In genomic region chr3:90136660-90137059, GRCm38 (mm10) we compare ENCODE assay signal across 11 mouse cellular contexts. TPM values are rescaled to one million over a fixed set of nuclear protein-coding genes. Genes with fewer than 3 reads are reported as not detected.
A peak's percentile ranks its signal among the peaks of the same experiment; 100 is the strongest.
DNase-seq lines count a peak whose midpoint lies in the region; ATAC-seq and TF ChIP-seq lines count a peak whose summit lies in the region.
"Had no signal": no experiment of that assay in that cellular context is flagged by ENCODE, and none has a peak within 500 bp of the region (broad histone marks: within the 10 kb centered on the region; RNA-seq: fewer than 3 reads in every experiment).

No protein-coding gene starts in this region.

- no peaks in the 10 kb centered on the region for H3K9me3 ChIP-seq in MEL (replicated peaks; ENCODE audit: insufficient read depth, low read length)
- no peaks in the 10 kb centered on the region for H3K9me3 ChIP-seq in heart, embryonic 10.5 days
- H3K9me3 ChIP-seq: embryonic facial prominence, embryonic 12.5 days; neural tube, embryonic 15.5 days had no signal

- no peak overlapping the region for H3K9ac ChIP-seq in MEL (ENCODE audit: control insufficient read depth, low read depth, low read length, poor library complexity, severe bottlenecking)
- H3K9ac ChIP-seq: embryonic facial prominence, embryonic 12.5 days; neural tube, embryonic 15.5 days had no signal

- no peaks in the 10 kb centered on the region for H3K79me2 ChIP-seq in MEL (ENCODE audit: control insufficient read depth, insufficient read depth, low read length, poor library complexity)

- intact Hi-C loops in left cerebral cortex, postnatal 4 days (cut with DNase I), result no loop called here

- H3K4me3 ChIP-seq in MEL (ENCODE audit: control insufficient read depth in 1 of 2, insufficient read depth in 1 of 2, low read depth in 2 of 2, low read length in 2 of 2), result no peak overlapping the region
- no peak overlapping the region for H3K4me3 ChIP-seq in heart, embryonic 10.5 days
- H3K4me3 ChIP-seq: embryonic facial prominence, embryonic 12.5 days; neural tube, embryonic 15.5 days had no signal

- no peaks in the 10 kb centered on the region for H3K36me3 ChIP-seq in MEL (ENCODE audit: control insufficient read depth in 1 of 2, insufficient read depth in 2 of 2, low read length in 2 of 2)
- H3K36me3 ChIP-seq in heart, embryonic 10.5 days, result no peaks in the 10 kb centered on the region
- H3K36me3 ChIP-seq: embryonic facial prominence, embryonic 12.5 days; neural tube, embryonic 15.5 days had no signal

- peak; percentile 9 for DNase-seq in left cerebral cortex, postnatal 4 days
- DNase-seq in left cerebral cortex, adult 9 months (ENCODE audit: low spot score in 2 of 2), result no peak
- DNase-seq in MEL (ENCODE audit: low read depth, low spot score), result no peak
- peak; percentile 19 for DNase-seq in embryo, embryonic 10.5 days (ENCODE audit: low spot score)
- peak; percentile 31 for DNase-seq in lung, postnatal 25 days (ENCODE audit: low spot score)
- DNase-seq in heart, embryonic 10.5 days (ENCODE audit: low spot score), result no peak
- DNase-seq: adrenal gland, adult 2 months; gastrocnemius, postnatal 36 days had no signal

- no peak for TF ChIP-seq RAD21 in MEL (IDR thresholded peaks at IDR 0.05; ENCODE audit: low read depth, low read length)

- peak; percentile 19 to 27 (median 25); a peak in 4 of 6 replicates for TF ChIP-seq CTCF in MEL (IDR thresholded peaks at IDR 0.05 in 2 of 3, conservative IDR thresholded peaks at IDR 0.05 in 1 of 3; ENCODE audit: control insufficient read depth in 1 of 3, insufficient read depth in 1 of 3, low read depth in 2 of 3, low read length in 3 of 3, poor library complexity in 1 of 3, severe bottlenecking in 1 of 3)

- TF ChIP-seq EP300 in MEL (IDR thresholded peaks at IDR 0.05; ENCODE audit: low read depth in 1 of 2, low read length in 2 of 2), result no peak

- ATAC-seq in megakaryocyte progenitor cell, adult 5-6 weeks (replicated peaks; ENCODE audit: poor library complexity), result no peak

- TF ChIP-seq POLR2A in MEL (IDR thresholded peaks at IDR 0.05; ENCODE audit: control insufficient read depth in 1 of 2, insufficient read depth in 1 of 2, low read depth in 1 of 2, low read length in 2 of 2, poor library complexity in 1 of 2), result no peak

- no peaks in the 10 kb centered on the region for H3K27me3 ChIP-seq in MEL (ENCODE audit: control insufficient read depth in 1 of 2, insufficient read depth in 2 of 2, low read length in 2 of 2)
- no peaks in the 10 kb centered on the region for H3K27me3 ChIP-seq in heart, embryonic 10.5 days (ENCODE audit: insufficient read depth, poor library complexity, severe bottlenecking)
- H3K27me3 ChIP-seq: embryonic facial prominence, embryonic 12.5 days; neural tube, embryonic 15.5 days had no signal

- 33% methylated on average over 13 of the region's 13 CpGs for WGBS in heart, embryonic 10.5 days

- no peaks in the 10 kb centered on the region for H3K4me1 ChIP-seq in MEL (ENCODE audit: control insufficient read depth in 1 of 2, insufficient read depth in 2 of 2, low read length in 2 of 2)
- H3K4me1 ChIP-seq in heart, embryonic 10.5 days, result no peaks in the 10 kb centered on the region
- H3K4me1 ChIP-seq: neural tube, embryonic 15.5 days had no signal

- no peak overlapping the region for H3K27ac ChIP-seq in MEL (ENCODE audit: control insufficient read depth, low read depth, low read length)
- H3K27ac ChIP-seq in heart, embryonic 10.5 days, result no peak overlapping the region
- H3K27ac ChIP-seq: embryonic facial prominence, embryonic 12.5 days; neural tube, embryonic 15.5 days had no signal

TF ChIP-seq in MEL, 35 proteins besides CTCF, POLR2A, EP300 and RAD21:
- peak; percentile 9; the same call in 1 of the 2 replicates for TF ChIP-seq SMC3 (IDR thresholded peaks at IDR 0.05; ENCODE audit: low read depth, low read length)
- TF ChIP-seq POLR2AphosphoS5 (IDR thresholded peaks at IDR 0.05; ENCODE audit: borderline replicate concordance, low read depth, low read length), result no peak

RNA-seq across cellular contexts. Expression of gene Nup210l, which starts 32.7 kb away (rescaled TPM):
- total RNA-seq in left cerebral cortex, postnatal 4 days (2021), result under 1 TPM; 0.46 to 0.50 TPM
- 0.54 and 0.62 TPM in 2 replicates for total RNA-seq in MEL (2012; rRNA removed)
- polyA plus RNA-seq in MEL (2012; ENCODE audit: insufficient read depth in 1 of 2, insufficient read length in 2 of 2, low read depth in 1 of 2, low replicate concordance in 2 of 2, missing spikeins in 1 of 2), result under 1 TPM in 1 of 2 experiments, not detected in 1; 0.65 TPM
- polyA plus RNA-seq in heart, embryonic 10.5 days (2016; fragmentation: Nextera tagmentation; extraction: Ambion mirVana), result 0.46 and 0.48 TPM in 2 replicates
- 0.90 and 0.99 TPM in 2 replicates for total RNA-seq in megakaryocyte progenitor cell, adult 5-6 weeks (2015)
- 0.47 and 0.71 TPM in 2 replicates for total RNA-seq in megakaryocyte progenitor cell, adult 5-6 weeks (2017)

Comparison
In these comparisons a context has a peak if more than half of its experiments do, and no peak if none do; other contexts are left out.
1. DNase-seq: peak in left cerebral cortex, postnatal 4 days (single experiment), embryo, embryonic 10.5 days (single experiment) and lung, postnatal 25 days (single experiment); none in left cerebral cortex, adult 9 months (0 of 2), MEL (single experiment) and heart, embryonic 10.5 days (single experiment).